Mouse (Mus musculus) stomach, postnatal 0 days (tissue): Measurements from ENCODE around the gene Olfr893. TPM values are rescaled to one million over a fixed set of nuclear protein-coding genes. Genes with fewer than 3 reads are reported as not detected.
"Not testable (repeated sequence)": the region's sequence is repeated elsewhere in the genome, so short reads cannot be mapped to it uniquely, and the experiment has no call there.

ENCODE experiments used
- ATAC-seq: fragments of 200-750 bp; cut with Nextera tagmentation; 2 replicates; pipeline ENCODE4 v1.8.0; 2017; ENCODE audit not compliant: low FRiP score, low TSS enrichment
- DNase-seq: peaks from one replicate; pipeline ENCODE4 v3.0.0-alpha.2; 2016; ENCODE audit warnings: low spot score
- H3K27ac ChIP-seq: fragments of 300-500 bp; sonication (generic); replicated peaks from 2 replicates; pipeline ENCODE4 v1.5.1; 2014; ENCODE audit warnings: mild to moderate bottlenecking, control low read depth
- H3K27me3 ChIP-seq: fragments of 300-500 bp; sonication (generic); 2 replicates; pipeline ENCODE4 v1.6.1; 2014; ENCODE audit warnings: low read length; ENCODE audit not compliant: control insufficient read depth, insufficient read depth
- H3K36me3 ChIP-seq: fragments of 300-500 bp; sonication (generic); 2 replicates; pipeline ENCODE4 v1.6.1; 2014; ENCODE audit warnings: low read length, mixed read lengths; ENCODE audit not compliant: control insufficient read depth, insufficient read depth
- H3K4me1 ChIP-seq: fragments of 300-500 bp; sonication (generic); replicated peaks from 2 replicates; pipeline ENCODE4 v1.6.1; 2014; ENCODE audit warnings: antibody characterized with exemption; ENCODE audit not compliant: control insufficient read depth, insufficient read depth
- H3K4me2 ChIP-seq: fragments of 300-500 bp; sonication (generic); replicated peaks from 2 replicates; pipeline ENCODE4 v1.6.1; 2014; ENCODE audit warnings: low read depth, mild to moderate bottlenecking, control low read depth, moderate library complexity
- H3K4me3 ChIP-seq: fragments of 300-500 bp; sonication (generic); 2 replicates; pipeline ENCODE4 v1.5.1; 2014; ENCODE audit warnings: low read depth, low read length, control low read depth
- H3K9ac ChIP-seq: fragments of 300-500 bp; sonication (generic); 2 replicates; pipeline ENCODE4 v1.6.1; 2014; ENCODE audit warnings: mild to moderate bottlenecking, low read length, control low read depth, mixed read lengths
- H3K9me3 ChIP-seq: fragments of 300-500 bp; sonication (generic); 2 replicates; pipeline ENCODE4 v1.6.1; 2016; ENCODE audit warnings: low read length; ENCODE audit not compliant: control insufficient read depth
- CTCF ChIP-seq: IDR thresholded peaks from 2 replicates; pipeline ENCODE4 v1.5.1; 2016; ENCODE audit warnings: antibody characterized with exemption, low read depth, mild to moderate bottlenecking, moderate library complexity
- EP300 ChIP-seq: optimal IDR thresholded peaks from 2 replicates; pipeline ENCODE3; 2016; ENCODE audit warnings: antibody characterized with exemption
- WGBS: fragments of 180-500 bp; shearing (Covaris S2); extraction: QIAGEN DNeasy Blood & Tissue Kit; methylation state at CpG from one replicate; pipeline ENCODE4 v1.1.7; 2014; 5-methylcytosine and 5-hydroxymethylcytosine counted together
- polyA plus RNA-seq: library from polyadenylated mRNA; unstranded; fragments of >200 nt; fragmentation: Nextera tagmentation; extraction: Ambion mirVana; gene quantifications from 2 replicates; pipeline ENCODE4 v1.2.1, GENCODE M21; 2015

Gene Olfr893
- 0.06 and 0.11 TPM in 2 replicates for polyA plus RNA-seq

DNA sequence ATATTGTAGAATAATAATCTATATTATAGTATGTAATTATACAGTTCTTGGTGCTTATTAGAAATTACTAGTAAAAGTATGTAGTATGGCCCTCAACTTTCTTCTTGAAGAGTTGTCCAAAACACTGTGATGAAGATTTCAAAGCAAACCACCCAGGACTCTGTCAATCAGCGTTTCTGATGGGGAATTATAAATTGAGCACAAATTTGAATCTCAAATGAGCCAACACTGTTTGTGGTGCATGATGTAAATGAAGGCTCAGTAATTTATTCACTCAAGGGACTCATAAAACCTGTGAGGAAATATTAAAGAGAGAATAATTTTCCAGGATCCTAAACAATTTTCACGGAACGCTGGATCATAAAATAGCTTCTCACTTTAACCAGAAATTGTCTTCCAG lies at the start of gene Olfr893:
TSS of gene Olfr893 (plus strand) at position 301 of the 400 bp plus-strand sequence.
- Histone ChIP-seq H3K4me3 (no peak within 1 kb of the TSS), H3K9me3 (no peaks in the 10 kb centered on the region), H3K27ac (no peak within 1 kb of the TSS), H3K9ac (no peak within 1 kb of the TSS), H3K4me2 (no peak within 1 kb of the TSS), H3K27me3 (no peaks in the 10 kb centered on the region), H3K4me1 (no peaks in the 10 kb centered on the region), H3K36me3 (no peaks in the 10 kb centered on the region)
- 82% methylated on average over 3 of the region's 3 CpGs for WGBS
- no peak for TF ChIP-seq CTCF
- no peak for TF ChIP-seq EP300
- DNase-seq = no peak
- ATAC-seq = no peak

GRCm38 (mm10) chr9:38168341-38168740 lies 39.8 kb upstream of the Olfr893 start:
- DNase-seq, H3K4me2 ChIP-seq, ATAC-seq, H3K27me3 ChIP-seq, H3K9ac ChIP-seq, H3K4me3 ChIP-seq, H3K36me3 ChIP-seq, H3K4me1 ChIP-seq, H3K27ac ChIP-seq, H3K9me3 ChIP-seq: not testable (repeated sequence)
- WGBS = 41% methylated on average over 2 of the region's 2 CpGs

- DNase-seq (no peak), ATAC-seq (no peak)
- H3K36me3 ChIP-seq = no peaks in the 10 kb centered on the region
- H3K27me3 ChIP-seq = no peaks in the 10 kb centered on the region
- no peak within 1 kb of the TSS for H3K4me3 ChIP-seq
- H3K27ac ChIP-seq = no peak within 1 kb of the TSS
- no peak within 1 kb of the TSS for H3K4me2 ChIP-seq
- H3K4me1 ChIP-seq = no peaks in the 10 kb centered on the region
- H3K9ac ChIP-seq = no peak within 1 kb of the TSS
- WGBS = 63% methylated on average over 1 of the region's 1 CpGs
- H3K9me3 ChIP-seq = no peaks in the 10 kb centered on the region
- TF ChIP-seq EP300 = no peak
- no peak for TF ChIP-seq CTCF
Observed at GRCm38 (mm10) chr9:38180721-38181120, 27.4 kb upstream of the Olfr893 start, which contains the start of gene Olfr891. Olfr891 (minus strand) TSS chr9:38180821.

GRCm38 (mm10) chr9:38217755-38218154 lies 9.6 kb downstream of the Olfr893 start, which contains the start of gene Olfr894:
Olfr894 (plus strand) TSS chr9:38218055.
- TF ChIP-seq EP300 (no peak), CTCF (no peak)
- Histone ChIP-seq H3K4me1 (no peaks in the 10 kb centered on the region), H3K9me3 (no peaks in the 10 kb centered on the region), H3K4me3 (no peak within 1 kb of the TSS), H3K27ac (no peak within 1 kb of the TSS), H3K36me3 (no peaks in the 10 kb centered on the region), H3K9ac (no peak within 1 kb of the TSS), H3K27me3 (no peaks in the 10 kb centered on the region), H3K4me2 (no peak within 1 kb of the TSS)
- no peak for DNase-seq
- no peak for ATAC-seq

GRCm38 (mm10) chr9:38252474-38252873 lies 44.3 kb downstream of the Olfr893 start, which contains the start of gene Olfr143:
Olfr143 (plus strand) TSS chr9:38252774.
- TF ChIP-seq CTCF (no peak), EP300 (no peak)
- Histone ChIP-seq H3K27me3 (no peaks in the 10 kb centered on the region), H3K4me2 (no peak within 1 kb of the TSS), H3K4me1 (no peaks in the 10 kb centered on the region), H3K27ac (no peak within 1 kb of the TSS), H3K9me3 (no peaks in the 10 kb centered on the region), H3K9ac (no peak within 1 kb of the TSS), H3K36me3 (no peaks in the 10 kb centered on the region), H3K4me3 (no peak within 1 kb of the TSS)
- ATAC-seq = no peak
- DNase-seq = no peak

Other genes starting within 250 kb of the Olfr893 start
- not detected in 2 replicates for gene Olfr881, start 216.5 kb upstream of the Olfr893 start, polyA plus RNA-seq
- gene Olfr883, start 182.6 kb upstream of the Olfr893 start, polyA plus RNA-seq = not detected in 2 replicates
- gene Olfr884, start 161.8 kb upstream of the Olfr893 start, polyA plus RNA-seq = not detected in 2 replicates
- gene Olfr885, start 147.0 kb upstream of the Olfr893 start, polyA plus RNA-seq = not detected in 2 replicates
- gene Olfr887, start 124.3 kb upstream of the Olfr893 start, polyA plus RNA-seq = not detected in 2 replicates
- gene Olfr888, start 100.2 kb upstream of the Olfr893 start, polyA plus RNA-seq = not detected in 2 replicates
- gene Olfr889, start 93.2 kb upstream of the Olfr893 start, polyA plus RNA-seq = 0.02 and 0.05 TPM in 2 replicates
- gene Olfr890, start 65.8 kb upstream of the Olfr893 start, polyA plus RNA-seq = 0.04 and 0.06 TPM in 2 replicates
- not detected in 2 replicates for gene Olfr891, start 27.5 kb upstream of the Olfr893 start, polyA plus RNA-seq
- gene Olfr894, start 9.7 kb downstream of the Olfr893 start, polyA plus RNA-seq = not detected in 2 replicates
- gene Olfr143, start 44.4 kb downstream of the Olfr893 start, polyA plus RNA-seq = not detected in 2 replicates
- not detected in 2 replicates for gene Olfr895, start 59.5 kb downstream of the Olfr893 start, polyA plus RNA-seq
- not detected in 2 replicates for gene Olfr896-ps1, start 82.7 kb downstream of the Olfr893 start, polyA plus RNA-seq
- not detected in 2 replicates for gene Olfr25, start 120.7 kb downstream of the Olfr893 start, polyA plus RNA-seq
- gene Olfr898, start 140.0 kb downstream of the Olfr893 start, polyA plus RNA-seq = not detected in 2 replicates
- not detected in 2 replicates for gene Olfr250, start 158.5 kb downstream of the Olfr893 start, polyA plus RNA-seq
- gene Olfr251, start 168.7 kb downstream of the Olfr893 start, polyA plus RNA-seq = not detected in 2 replicates
- gene Olfr147, start 193.3 kb downstream of the Olfr893 start, polyA plus RNA-seq = not detected in 2 replicates
- not detected in 2 replicates for gene Olfr901, start 221.1 kb downstream of the Olfr893 start, polyA plus RNA-seq
- not detected in 2 replicates for gene Olfr902, start 239.3 kb downstream of the Olfr893 start, polyA plus RNA-seq